Mouse (Mus musculus) MEL (cell line): ENCODE results near the gene Mmp2. TPM values are rescaled to one million over a fixed set of nuclear protein-coding genes. Genes with fewer than 3 reads are reported as not detected.
A peak's percentile ranks its signal among the peaks of the same experiment; 100 is the strongest.

Experiments used
- DNase-seq: peaks from one replicate; pipeline ENCODE4 v3.0.0; 2011; ENCODE audit warnings: low read depth, low spot score
- H3K27ac ChIP-seq: 2 replicates; pipeline ENCODE4 v1.5.1; 2012; ENCODE audit warnings: low read depth, mild to moderate bottlenecking, control low read depth, low read length, moderate library complexity; ENCODE audit not compliant: control insufficient read depth
- H3K27me3 ChIP-seq, 2 experiments: fragments of 150-350 bp in 1 of 2; sonication (generic) in 1 of 2; 2 replicates each; pipeline ENCODE4 v1.6.1; 2012; ENCODE audit warnings: low read length in 2 of 2, mild to moderate bottlenecking in 2 of 2, improper control_type of control experiment in 1 of 2, moderate library complexity in 1 of 2; ENCODE audit not compliant: insufficient read depth in 2 of 2, control insufficient read depth in 1 of 2
- H3K36me3 ChIP-seq, 2 experiments: 2 replicates each; pipeline ENCODE4 v1.6.1; 2012 to 2014; ENCODE audit warnings: low read length in 2 of 2, improper control_type of control experiment in 1 of 2, inconsistent platforms in 1 of 2, mild to moderate bottlenecking in 1 of 2; ENCODE audit not compliant: insufficient read depth in 2 of 2, control insufficient read depth in 1 of 2
- H3K4me1 ChIP-seq, 2 experiments: fragments of 150-350 bp in 1 of 2; sonication (generic) in 1 of 2; 2 replicates each; pipeline ENCODE4 v1.6.1; 2012; ENCODE audit warnings: low read length in 2 of 2, improper control_type of control experiment in 1 of 2, mild to moderate bottlenecking in 1 of 2; ENCODE audit not compliant: insufficient read depth in 2 of 2, control insufficient read depth in 1 of 2
- H3K4me3 ChIP-seq, 2 experiments: fragments of 150-350 bp in 1 of 2; sonication (generic) in 1 of 2; 2 replicates each; pipeline ENCODE4 v1.5.1; 2012; ENCODE audit warnings: low read depth in 2 of 2, low read length in 2 of 2, mild to moderate bottlenecking in 2 of 2, moderate library complexity in 2 of 2, control low read depth in 1 of 2, improper control_type of control experiment in 1 of 2; ENCODE audit not compliant: control insufficient read depth in 1 of 2, insufficient read depth in 1 of 2
- H3K79me2 ChIP-seq: 2 replicates; pipeline ENCODE4 v1.6.1; 2012; ENCODE audit warnings: mild to moderate bottlenecking, low read length, moderate library complexity; ENCODE audit not compliant: control insufficient read depth, poor library complexity, insufficient read depth
- H3K9ac ChIP-seq: 2 replicates; pipeline ENCODE4 v1.6.1; 2012; ENCODE audit warnings: low read depth, mild to moderate bottlenecking, control low read depth, low read length, moderate library complexity; ENCODE audit not compliant: control insufficient read depth, poor library complexity, severe bottlenecking
- H3K9me3 ChIP-seq: fragments of 150-350 bp; sonication (generic); replicated peaks from 2 replicates; pipeline ENCODE4 v1.6.1; 2012; ENCODE audit warnings: mild to moderate bottlenecking, low read length, improper control_type of control experiment, moderate library complexity; ENCODE audit not compliant: insufficient read depth
- BHLHE40 ChIP-seq: IDR thresholded peaks from 2 replicates; pipeline ENCODE4 v1.6.1; 2012; ENCODE audit warnings: low read depth, mild to moderate bottlenecking, inconsistent platforms, low read length, improper control_type of control experiment, borderline replicate concordance
- CHD1 ChIP-seq: IDR thresholded peaks from 2 replicates; pipeline ENCODE4 v1.6.1; 2012; ENCODE audit warnings: low read depth, mild to moderate bottlenecking, inconsistent platforms, low read length, improper control_type of control experiment
- CTCF ChIP-seq, 3 experiments: IDR thresholded peaks in 2 of 3; conservative IDR thresholded peaks in 1 of 3; 2 replicates each; pipeline ENCODE4 v1.5.1; 2011 to 2012; ENCODE audit warnings: low read length in 3 of 3, low read depth in 2 of 3, mild to moderate bottlenecking in 2 of 3, improper control_type of control experiment in 1 of 3, inconsistent platforms in 1 of 3, mixed read lengths in 1 of 3, moderate library complexity in 1 of 3; ENCODE audit not compliant: control insufficient read depth in 1 of 3, insufficient read depth in 1 of 3, poor library complexity in 1 of 3, severe bottlenecking in 1 of 3
- ELF1 ChIP-seq: IDR thresholded peaks from 2 replicates; pipeline ENCODE4 v1.6.1; 2014; ENCODE audit warnings: low read depth, mild to moderate bottlenecking, inconsistent platforms, low read length, improper control_type of control experiment, moderate library complexity
- EP300 ChIP-seq, 2 experiments: IDR thresholded peaks; 2 replicates each; pipeline ENCODE4 v1.6.1; 2011; ENCODE audit warnings: improper control_type of control experiment in 2 of 2, low read length in 2 of 2, low read depth in 1 of 2, mild to moderate bottlenecking in 1 of 2
- ETS1 ChIP-seq: IDR thresholded peaks from 2 replicates; pipeline ENCODE4 v1.6.1; 2012; ENCODE audit warnings: low read depth, mild to moderate bottlenecking, inconsistent platforms, low read length, improper control_type of control experiment, moderate library complexity
- GATA1 ChIP-seq: IDR thresholded peaks from 2 replicates; pipeline ENCODE4 v1.6.1; 2011; ENCODE audit warnings: low read depth, low read length, improper control_type of control experiment
- JUND ChIP-seq: IDR thresholded peaks from 2 replicates; pipeline ENCODE4 v1.6.1; 2011; ENCODE audit warnings: low read depth, mild to moderate bottlenecking, improper control_type of control experiment, low read length
- MAX ChIP-seq: IDR thresholded peaks from 2 replicates; pipeline ENCODE4 v1.6.1; 2011; ENCODE audit warnings: low read length, improper control_type of control experiment
- MAZ ChIP-seq: IDR thresholded peaks from 2 replicates; pipeline ENCODE4 v1.6.1; 2012; ENCODE audit warnings: low read depth, mild to moderate bottlenecking, inconsistent platforms, low read length, improper control_type of control experiment
- MXI1 ChIP-seq: IDR thresholded peaks from 2 replicates; pipeline ENCODE4 v1.6.1; 2011; ENCODE audit warnings: mild to moderate bottlenecking, low read depth, low read length, improper control_type of control experiment
- MYB ChIP-seq: IDR thresholded peaks from 2 replicates; pipeline ENCODE4 v1.6.1; 2011; ENCODE audit warnings: mild to moderate bottlenecking, low read depth, low read length, improper control_type of control experiment
- MYC ChIP-seq: IDR thresholded peaks from 2 replicates; pipeline ENCODE4 v1.6.1; 2011; ENCODE audit warnings: low read depth, mild to moderate bottlenecking, low read length, improper control_type of control experiment, moderate library complexity
- NELFE ChIP-seq: IDR thresholded peaks from 2 replicates; pipeline ENCODE4 v1.6.1; 2011; ENCODE audit warnings: low read depth, low read length, improper control_type of control experiment
- NRF1 ChIP-seq: IDR thresholded peaks from 2 replicates; pipeline ENCODE4 v1.6.1; 2014; ENCODE audit warnings: low read depth, mild to moderate bottlenecking, inconsistent platforms, low read length, improper control_type of control experiment, moderate library complexity; ENCODE audit not compliant: poor library complexity, insufficient read depth, severe bottlenecking
- SIN3A ChIP-seq: IDR thresholded peaks from 2 replicates; pipeline ENCODE4 v1.6.1; 2012; ENCODE audit warnings: low read length, improper control_type of control experiment, inconsistent platforms
- SMC3 ChIP-seq: IDR thresholded peaks from 2 replicates; pipeline ENCODE4 v1.6.1; 2011; ENCODE audit warnings: low read depth, low read length, improper control_type of control experiment
- TBP ChIP-seq: IDR thresholded peaks from 2 replicates; pipeline ENCODE4 v1.8.0; 2011; ENCODE audit warnings: low read depth, low read length, improper control_type of control experiment
- TCF12 ChIP-seq: IDR thresholded peaks from 2 replicates; pipeline ENCODE4 v1.6.1; 2014; ENCODE audit warnings: low read depth, mild to moderate bottlenecking, inconsistent platforms, low read length, improper control_type of control experiment, moderate library complexity
- UBTF ChIP-seq: IDR thresholded peaks from 2 replicates; pipeline ENCODE4 v1.6.1; 2012; ENCODE audit warnings: low read depth, mild to moderate bottlenecking, inconsistent platforms, low read length, improper control_type of control experiment, moderate library complexity, borderline replicate concordance; ENCODE audit not compliant: insufficient read depth
- USF1 ChIP-seq: IDR thresholded peaks from 2 replicates; pipeline ENCODE4 v1.6.1; 2014; ENCODE audit warnings: low read depth, mild to moderate bottlenecking, inconsistent platforms, low read length, improper control_type of control experiment, moderate library complexity
- ZC3H11A ChIP-seq: IDR thresholded peaks from 2 replicates; pipeline ENCODE4 v1.6.1; 2012; ENCODE audit warnings: low read depth, mild to moderate bottlenecking, inconsistent platforms, low read length, improper control_type of control experiment
- ZKSCAN1 ChIP-seq: IDR thresholded peaks from 2 replicates; pipeline ENCODE4 v1.6.1; 2012; ENCODE audit warnings: low read depth, mild to moderate bottlenecking, inconsistent platforms, low read length, improper control_type of control experiment, moderate library complexity
- ZNF384 ChIP-seq: IDR thresholded peaks from 2 replicates; pipeline ENCODE4 v1.6.1; 2012; ENCODE audit warnings: low read depth, mild to moderate bottlenecking, inconsistent platforms, low read length, improper control_type of control experiment
- polyA plus RNA-seq, 2 experiments: library from polyadenylated mRNA; stranded (reverse) in 1 of 2; unstranded in 1 of 2; fragments of >175 nt in 1 of 2; fragments of >200 nt in 1 of 2; gene quantifications; 2 replicates each; pipeline versions ENCODE4 v1.2.1 to v1.2.4; 2012; ENCODE audit warnings: low replicate concordance in 2 of 2, low read depth in 1 of 2; ENCODE audit not compliant: insufficient read length in 2 of 2, insufficient read depth in 1 of 2, missing spikeins in 1 of 2
- total RNA-seq: library from RNA; depleted of rRNA; stranded (reverse); fragments of 300-350 nt; gene quantifications from 2 replicates; pipeline ENCODE4 v1.2.3, GENCODE M21; 2012

Mmp2 gene
- total and polyA plus RNA-seq, 3 experiments, result 0.25 TPM; not detected in 2

GRCm38 (mm10) chr8:92858475-92859182 is 31.5 kb downstream of the Mmp2 start:
- Histone ChIP-seq H3K79me2 (peaks cover 22% of the 10 kb centered on the region), H3K9me3 (no peaks in the 10 kb centered on the region), H3K36me3 (peaks cover 0 to 17% of the 10 kb centered on the region in 2 experiments; a peak in 2 of 4 replicates), H3K27ac (peak overlapping the region; percentile 25; the same call in 1 of the 2 replicates), H3K4me3 (no peak overlapping the region), H3K4me1 (peaks cover 13 to 14% of the 10 kb centered on the region in 2 experiments), H3K27me3 (no peaks in the 10 kb centered on the region), H3K9ac (no peak overlapping the region)
- DNase-seq, result peak; percentile 31
- TF ChIP-seq GATA1 (peak; percentile 40), CTCF (IDR thresholded peaks at IDR 0.05 in 2 of 3, conservative IDR thresholded peaks at IDR 0.05 in 1 of 3; ENCODE audit: control insufficient read depth in 1 of 3, insufficient read depth in 1 of 3, low read depth in 2 of 3, low read length in 3 of 3, poor library complexity in 1 of 3, severe bottlenecking in 1 of 3) (no peak), ETS1 (peak; percentile 50), ZKSCAN1 (no peak), MYC (0 out of 2 replicates have a peak, but pooled peaks have one; percentile 53), NELFE (no peak), ELF1 (no peak), MAX (no peak), SIN3A (0 out of 2 replicates have a peak, but pooled peaks have one; percentile 23), MXI1 (peak; percentile 47; the same call in 1 of the 2 replicates), ZNF384 (no peak), EP300 (IDR thresholded peaks at IDR 0.05; ENCODE audit: low read depth in 1 of 2, low read length in 2 of 2) (peak; percentile 24 to 35; a peak in 2 of 4 replicates), TBP (no peak), BHLHE40 (peak; percentile 92), MAZ (no peak), SMC3 (no peak), USF1 (no peak)

GRCm38 (mm10) chr8:92861977-92862376 is 34.9 kb downstream of the Mmp2 start:
- DNase-seq, result no peak
- peaks cover 0 to 13% of the 10 kb centered on the region in 2 experiments; a peak in 3 of 4 replicates for H3K36me3 ChIP-seq
- peaks cover 9 to 11% of the 10 kb centered on the region in 2 experiments for H3K4me1 ChIP-seq
- peaks cover 19% of the 10 kb centered on the region for H3K79me2 ChIP-seq
- no peak overlapping the region for H3K27ac ChIP-seq
- no peaks in the 10 kb centered on the region for H3K9me3 ChIP-seq
- H3K9ac ChIP-seq, result no peak overlapping the region
- H3K4me3 ChIP-seq, result no peak overlapping the region
- no peak for TF ChIP-seq UBTF
- no peak for TF ChIP-seq MYB
- no peak for TF ChIP-seq SIN3A
- TF ChIP-seq ETS1, result no peak
- TF ChIP-seq TCF12, result no peak
- TF ChIP-seq ZC3H11A, result no peak
- TF ChIP-seq CHD1, result no peak
- no peak for TF ChIP-seq JUND
- no peak for TF ChIP-seq NRF1
- no peaks in the 10 kb centered on the region for H3K27me3 ChIP-seq
